Mouse (Mus musculus): ENCODE measurements around the gene Ccnd3. TPM values are rescaled to one million over a fixed set of nuclear protein-coding genes. Genes with fewer than 3 reads are reported as not detected.
"Not testable (repeated sequence)": the region's sequence is repeated elsewhere in the genome, so short reads cannot be mapped to it uniquely, and the experiment has no call there.

Gene Ccnd3
- polyA plus RNA-seq, 1 experiment: 164 TPM

DNA sequence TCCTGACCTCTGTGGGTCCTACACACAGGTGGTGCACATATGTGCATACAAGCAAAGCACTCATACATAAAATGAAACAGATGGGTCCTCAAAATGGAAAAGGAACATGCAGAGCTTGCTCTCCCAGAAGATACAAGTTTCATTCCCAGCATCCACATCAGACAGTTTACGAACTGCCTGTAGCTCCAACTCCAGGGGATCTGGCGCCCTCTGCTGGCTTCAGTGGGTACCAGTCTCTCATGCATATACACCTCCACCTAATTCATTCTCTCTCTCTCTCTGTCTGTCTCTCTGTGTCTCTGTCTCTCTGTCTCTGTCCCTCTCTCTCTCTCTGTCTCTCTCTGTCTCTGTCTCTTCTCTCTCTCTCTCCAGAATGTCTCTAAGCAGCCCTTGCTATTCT lies 22.4 kb upstream of the Ccnd3 start:
- no peak for DNase-seq (ENCODE audit: low read depth)

DNA sequence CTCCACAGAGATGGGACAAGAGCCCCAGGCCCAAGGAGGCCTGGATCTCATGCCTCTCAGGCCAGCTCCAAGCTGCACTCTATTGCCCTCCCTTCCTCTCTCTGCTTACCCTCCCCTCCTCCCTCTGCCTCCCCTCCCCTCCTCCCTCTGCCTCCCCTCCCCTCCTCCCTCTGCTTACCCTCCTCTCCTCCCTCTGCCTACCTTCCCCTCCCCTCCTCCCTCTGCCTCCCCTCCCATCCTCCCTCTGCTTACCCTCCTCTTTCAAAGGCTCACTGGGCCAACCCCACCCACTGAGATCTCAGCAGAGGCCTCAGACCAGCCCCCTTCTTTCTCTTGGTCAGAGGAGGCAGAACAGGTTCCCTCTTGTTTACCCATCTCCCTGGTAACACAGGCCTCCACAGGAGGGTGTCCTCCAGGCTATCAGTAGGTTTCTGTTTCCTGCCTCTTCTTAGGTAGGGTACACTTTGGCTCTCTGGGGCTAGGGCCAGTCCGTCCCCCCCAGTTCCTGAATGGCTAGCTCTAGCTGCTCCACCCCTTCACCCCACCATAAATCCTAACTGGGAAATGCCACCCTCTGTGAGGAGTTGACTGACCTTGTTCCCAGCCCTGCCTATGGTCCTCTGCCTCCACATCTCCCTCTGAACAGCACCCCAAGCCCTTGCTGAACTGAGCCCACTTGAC lies 20.5 kb upstream of the Ccnd3 start:
- DNase-seq (ENCODE audit: low read depth): no peak

DNA sequence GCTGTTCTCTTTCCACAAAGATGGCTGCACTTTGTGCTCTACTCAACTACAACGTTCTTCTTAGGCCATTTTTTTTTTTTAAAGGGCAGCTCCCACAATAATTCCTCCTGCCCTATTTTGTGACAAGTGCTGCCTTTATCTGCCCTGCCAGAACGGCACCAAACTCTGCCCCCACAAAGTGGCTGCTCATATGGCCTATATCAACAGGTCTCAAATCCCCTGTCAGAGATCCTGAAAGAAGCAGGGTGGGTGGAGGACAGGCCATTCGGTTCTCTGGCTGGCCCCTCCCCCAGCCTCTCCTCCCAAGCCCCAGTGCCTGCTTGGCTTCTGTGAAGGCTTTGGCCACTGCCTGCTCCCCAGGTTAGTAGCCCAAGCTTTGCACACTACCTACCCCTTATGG lies 19.9 kb upstream of the Ccnd3 start:
- no peak for DNase-seq (ENCODE audit: low read depth)

DNA sequence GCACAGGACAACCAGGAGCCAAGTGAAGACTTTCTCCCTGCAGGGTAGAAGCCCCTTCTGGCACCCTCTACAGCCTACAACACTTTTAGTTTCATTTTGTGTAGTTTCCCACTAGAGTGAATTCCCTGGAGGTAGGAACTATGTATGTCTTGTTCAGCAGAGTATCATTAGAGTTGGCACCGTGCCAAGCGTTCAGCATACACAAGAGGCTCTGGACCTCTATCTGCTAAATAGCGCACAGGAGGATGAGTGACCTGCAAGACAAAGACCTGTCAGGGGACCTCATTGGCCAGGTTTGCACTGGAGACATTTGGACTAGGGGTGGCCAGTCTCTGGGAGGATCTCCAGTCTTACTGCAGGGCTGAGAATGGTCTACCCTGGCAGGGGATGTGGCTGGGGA lies 19.1 kb upstream of the Ccnd3 start:
- no peak for DNase-seq (ENCODE audit: low read depth)

GRCm38 (mm10) chr17:47490791-47491190 lies 14.1 kb upstream of the Ccnd3 start:
- no peak for DNase-seq (ENCODE audit: low read depth)

- DNase-seq (ENCODE audit: low read depth): no peak
These were observed 12.1 kb upstream of the Ccnd3 start for GRCm38 (mm10) chr17:47492731-47493130.

DNA sequence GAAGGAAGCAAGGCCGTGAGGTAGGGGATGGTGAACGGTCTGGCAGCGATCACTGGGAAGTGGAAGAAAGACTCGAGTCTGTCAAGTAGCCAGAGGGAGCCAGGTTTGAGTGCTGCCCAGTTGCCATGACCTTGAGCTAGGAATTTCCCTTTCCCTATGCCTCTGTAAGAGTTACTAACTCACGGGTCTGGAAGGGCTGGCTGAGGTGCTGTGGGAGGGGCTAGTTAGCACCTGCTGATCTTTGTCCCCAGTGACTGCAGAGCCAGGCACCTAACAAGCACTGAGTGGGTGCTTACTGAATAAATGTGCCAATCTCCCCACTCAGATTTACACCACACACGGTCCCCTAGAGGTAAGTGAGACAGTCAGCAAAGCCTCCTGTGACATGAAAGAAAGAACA lies 11.2 kb upstream of the Ccnd3 start:
- no peak for DNase-seq (ENCODE audit: low read depth)

DNA sequence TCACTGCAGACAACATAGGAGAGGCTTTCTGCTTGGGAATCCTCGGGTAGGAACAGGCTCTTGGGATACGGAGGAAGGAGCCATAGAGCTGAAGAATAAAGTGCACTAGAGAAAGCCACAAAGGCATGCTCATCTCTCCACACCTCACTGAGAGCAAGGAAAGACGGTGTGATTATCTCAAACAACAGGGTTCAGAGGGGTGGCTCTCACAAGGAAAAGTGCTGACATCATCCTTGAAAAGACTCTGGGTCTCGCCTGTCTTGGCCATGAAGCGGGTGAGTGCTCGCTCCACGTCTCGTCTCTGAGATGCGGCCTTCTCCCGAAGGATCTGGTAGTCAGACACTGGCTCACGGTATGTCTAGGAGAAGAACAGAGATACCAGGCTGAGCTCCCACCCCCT lies 10.7 kb upstream of the Ccnd3 start:
- DNase-seq (ENCODE audit: low read depth): no peak

DNA sequence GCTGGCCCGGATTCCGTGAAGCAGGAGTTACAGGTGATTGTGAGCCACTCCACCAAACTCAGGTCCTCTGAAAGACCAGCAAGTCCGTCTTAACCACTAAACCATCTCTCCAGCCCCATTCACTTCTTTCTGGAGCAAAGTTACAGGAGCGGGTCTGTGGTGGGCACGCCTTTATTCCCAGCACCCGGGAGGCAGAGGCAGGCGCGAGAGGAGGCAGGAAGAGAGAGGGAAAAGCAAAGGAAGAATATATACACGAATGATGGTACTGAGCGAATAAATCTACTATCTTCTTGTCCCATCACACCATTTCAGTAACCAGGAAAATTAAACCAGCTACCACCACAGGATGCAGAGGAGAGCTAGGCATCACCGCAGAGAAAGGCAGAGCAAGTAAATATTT lies 3.3 kb upstream of the Ccnd3 start:
- DNase-seq (ENCODE audit: low read depth): no peak

DNA sequence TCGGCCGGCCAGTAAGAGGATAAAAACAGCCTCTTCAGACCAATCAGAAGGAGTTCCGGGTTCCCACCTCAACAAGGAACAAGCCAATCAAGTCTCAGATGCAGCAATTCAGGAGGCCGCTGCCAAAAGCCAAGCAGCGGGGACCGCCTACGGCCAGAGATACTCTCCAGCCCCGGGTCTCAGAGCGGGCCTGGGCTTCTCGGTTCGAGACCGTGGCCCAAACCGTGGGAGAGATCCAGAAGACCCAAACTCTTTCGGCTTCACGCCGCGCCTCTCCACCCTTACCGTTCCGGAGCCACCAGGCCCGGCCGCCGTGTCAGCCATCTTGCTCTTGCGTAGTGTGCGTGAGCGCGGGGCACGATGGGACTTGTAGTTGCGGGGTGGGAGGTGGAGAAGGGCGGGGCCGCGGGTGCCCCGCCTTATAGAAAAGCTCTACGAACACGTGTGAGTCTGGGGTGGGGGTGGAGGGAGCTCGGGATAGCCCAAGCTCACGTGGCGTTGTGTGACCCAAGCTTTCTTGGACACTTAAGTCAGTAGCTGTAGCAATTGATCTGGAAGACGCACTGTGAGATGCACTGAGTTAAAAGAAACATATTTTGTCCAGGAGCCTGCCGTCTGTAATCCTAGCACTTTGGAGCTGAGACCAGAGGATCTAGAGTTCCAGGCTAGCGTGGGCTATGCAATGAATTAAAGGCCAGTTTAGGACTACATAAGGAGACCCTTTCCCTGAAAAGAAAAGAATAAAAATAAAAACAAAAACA lies 2.7 kb upstream of the Ccnd3 start, which contains the start of gene Taf8:
Gene Taf8 (minus strand): TSS at position 347 of the 761 bp plus-strand sequence.
- peak; percentile 55 for DNase-seq (ENCODE audit: low read depth)

GRCm38 (mm10) chr17:47502707-47503045 lies 2.2 kb upstream of the Ccnd3 start:
- DNase-seq (ENCODE audit: low read depth): not testable (repeated sequence)

DNA sequence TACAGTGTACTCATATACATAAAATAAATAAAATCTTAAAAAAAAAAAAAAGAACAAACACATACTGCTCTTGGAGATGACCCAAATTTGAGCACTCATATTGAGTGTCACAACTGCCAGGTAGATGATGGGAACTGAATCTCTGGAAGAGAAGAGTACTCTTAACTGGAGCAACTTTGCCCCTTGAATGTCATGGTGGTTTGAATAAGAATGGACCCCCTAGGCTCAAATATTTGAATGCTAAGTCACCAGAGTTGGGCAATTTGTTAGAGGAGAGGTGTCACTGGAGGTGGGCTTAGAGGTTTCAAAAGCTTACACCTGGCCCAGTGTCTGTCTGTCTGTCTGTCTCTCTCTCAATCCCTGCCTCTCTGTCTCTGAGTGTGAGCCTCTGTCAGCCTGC lies 1.2 kb upstream of the Ccnd3 start:
- DNase-seq (ENCODE audit: low read depth): no peak

GRCm38 (mm10) chr17:47504228-47504627 lies 623 bp upstream of the Ccnd3 start:
- DNase-seq (ENCODE audit: low read depth): no peak

- no peak for DNase-seq (ENCODE audit: low read depth)
These were observed 715 bp downstream of the Ccnd3 start for GRCm38 (mm10) chr17:47505566-47505965.

DNA sequence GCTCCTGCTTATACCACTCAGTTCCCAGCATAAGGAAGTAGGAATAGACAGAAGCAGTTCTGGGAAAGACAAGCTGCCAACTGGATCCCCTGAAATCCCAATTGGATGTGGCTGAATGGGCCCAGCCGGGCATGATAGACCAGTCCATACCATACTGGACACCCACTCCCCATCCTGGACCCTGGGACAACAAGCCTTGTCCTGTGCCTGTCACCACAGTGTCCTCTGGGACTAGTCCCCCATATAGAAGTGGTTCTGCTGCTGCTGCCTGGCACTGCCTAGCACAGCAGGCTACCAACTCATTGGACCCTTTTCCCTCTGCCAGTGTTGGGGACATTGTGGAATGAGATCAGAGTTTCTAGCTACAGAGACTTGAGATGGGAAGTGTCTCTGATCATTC lies 1.2 kb downstream of the Ccnd3 start:
- DNase-seq (ENCODE audit: low read depth): no peak

GRCm38 (mm10) chr17:47506697-47507096 lies 1.8 kb downstream of the Ccnd3 start:
- no peak for DNase-seq (ENCODE audit: low read depth)

GRCm38 (mm10) chr17:47507523-47507922 lies 2.7 kb downstream of the Ccnd3 start:
- no peak for DNase-seq (ENCODE audit: low read depth)

DNA sequence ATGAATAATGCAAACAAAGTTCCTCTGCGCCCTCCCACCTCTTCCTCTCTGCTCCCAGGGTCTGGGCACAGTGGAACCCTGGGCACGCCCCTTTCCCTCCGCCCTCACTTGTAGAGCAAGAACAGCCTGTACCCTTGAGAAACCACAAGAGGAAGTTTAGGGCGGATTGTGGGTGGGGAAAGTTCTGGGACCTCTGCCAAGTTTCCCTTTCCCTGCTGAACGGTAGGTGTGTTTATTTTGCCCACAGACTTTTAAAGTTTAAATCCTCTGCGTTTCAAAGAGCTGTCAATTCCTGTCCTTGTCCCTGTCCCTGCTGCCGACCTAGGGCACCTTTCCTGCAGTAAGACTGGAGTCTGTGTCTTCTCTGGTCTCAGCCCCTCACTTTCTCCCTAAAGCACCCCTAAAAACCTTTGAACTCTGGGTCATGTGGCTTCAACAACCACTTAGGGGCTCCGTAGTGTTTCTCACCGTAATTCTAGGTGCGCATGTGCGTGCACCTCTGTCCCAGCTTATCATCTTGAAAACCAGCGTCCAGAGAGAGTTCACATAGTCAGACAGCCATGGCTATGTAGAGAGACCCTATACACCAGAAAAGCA lies 3.3 kb downstream of the Ccnd3 start:
- peak; percentile 83 for DNase-seq (ENCODE audit: low read depth)

GRCm38 (mm10) chr17:47509031-47509705 lies 4.3 kb downstream of the Ccnd3 start:
- no peak for DNase-seq (ENCODE audit: low read depth)

DNA sequence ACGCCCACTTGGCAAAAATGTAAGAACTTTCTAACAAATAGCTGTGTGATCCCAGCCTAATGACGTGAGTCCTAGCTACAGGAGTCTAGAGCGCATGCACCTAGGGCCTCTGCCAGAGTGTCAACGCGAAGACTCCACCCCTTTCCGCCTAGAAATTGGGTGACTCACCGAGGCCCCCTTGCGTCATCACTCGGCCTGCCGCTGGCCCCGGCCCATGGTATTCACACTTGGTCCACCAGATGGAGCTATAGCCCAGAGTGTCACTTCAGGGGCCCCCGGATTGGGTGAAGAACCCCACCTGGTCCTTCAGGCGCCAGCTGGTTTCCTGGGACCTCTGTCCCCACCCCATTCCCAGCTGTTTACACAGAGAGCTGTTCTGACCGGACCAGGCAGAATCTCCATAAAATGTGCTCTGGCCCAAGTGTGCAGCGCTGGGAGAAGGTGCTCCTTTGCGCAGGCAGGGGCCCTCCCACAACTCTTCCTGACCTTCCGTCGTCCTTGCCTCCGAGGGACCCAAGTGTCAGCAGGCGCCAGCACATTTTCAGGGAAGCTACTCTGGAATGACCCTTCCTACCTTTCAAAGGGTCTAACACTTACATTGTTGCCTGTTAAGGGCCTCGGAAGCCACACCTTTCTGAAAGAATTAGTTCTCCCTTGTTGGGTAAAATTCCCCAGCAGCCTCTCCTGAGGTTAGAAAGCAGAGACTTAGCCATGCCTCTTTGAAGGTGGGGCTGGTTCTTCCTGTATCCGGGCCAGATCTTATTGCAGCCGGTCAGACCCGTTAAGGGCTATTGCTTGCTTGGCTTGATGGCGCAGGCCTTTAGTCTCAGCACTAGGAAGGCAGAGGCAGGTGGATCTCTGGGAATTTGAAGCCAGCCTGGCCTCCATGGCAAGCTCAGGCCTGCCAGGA lies 6.5 kb downstream of the Ccnd3 start:
- DNase-seq (ENCODE audit: low read depth): peak; percentile 86

DNA sequence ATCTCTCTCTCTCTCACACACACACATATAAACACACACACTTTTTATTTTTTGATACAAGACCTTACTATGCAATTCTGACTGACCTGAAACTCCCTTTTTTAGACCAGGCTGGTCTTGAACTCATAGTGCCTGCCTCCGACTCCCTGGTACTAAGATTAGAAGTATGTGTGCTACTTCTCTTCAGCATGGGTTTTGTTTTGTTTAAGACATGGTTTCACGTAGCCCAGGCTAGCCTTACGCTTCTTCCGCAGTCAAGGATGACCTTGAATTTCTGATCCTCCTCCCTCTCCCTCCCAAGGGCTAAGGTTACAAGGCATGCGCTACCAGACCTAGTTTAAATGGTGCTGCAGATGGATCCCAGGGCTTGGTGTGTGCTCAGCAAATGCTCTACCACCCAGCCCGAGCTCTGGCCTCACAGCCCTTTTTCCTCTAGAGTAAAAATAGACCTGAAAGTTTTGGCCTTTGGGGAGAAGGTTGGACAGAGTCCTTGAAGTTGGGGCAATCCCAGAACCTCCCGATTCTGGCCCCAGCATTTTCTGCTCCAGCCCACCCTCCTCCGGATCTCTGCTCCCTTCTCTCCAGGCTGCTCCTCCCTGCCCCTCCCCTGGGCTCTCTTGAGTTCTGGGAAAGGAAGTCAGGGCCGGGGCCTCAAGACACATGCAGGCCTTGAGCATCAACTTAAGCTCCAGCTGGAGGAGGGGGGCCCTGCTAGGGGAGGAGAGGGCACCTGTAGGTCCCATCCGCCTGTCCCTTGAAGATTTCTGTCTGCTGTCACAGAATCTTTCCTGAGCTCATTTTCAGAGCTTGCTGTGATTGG lies 8.3 kb downstream of the Ccnd3 start:
- no peak for DNase-seq (ENCODE audit: low read depth)
